Mouse (Mus musculus): Measurements from ENCODE around the gene Sirt3.

GRCm38 (mm10) chr7:140821653-140822329, 60.3 kb downstream of the Sirt3 start, which contains the start of gene Zfp941:
- no peak for TF ChIP-seq EP300 (optimal IDR thresholded peaks at IDR 0.05)
- no peak for TF ChIP-seq CTCF (IDR thresholded peaks at IDR 0.05; ENCODE audit: low read depth)

Measured in stomach, postnatal 0 days (tissue).